Mouse (Mus musculus): ENCODE data around the gene Gm49322. TPM values are rescaled to one million over a fixed set of nuclear protein-coding genes. Genes with fewer than 3 reads are reported as not detected.

Gm49322 gene
- polyA plus RNA-seq, 1 experiment from 2014 or later: 6.4 TPM

DNA sequence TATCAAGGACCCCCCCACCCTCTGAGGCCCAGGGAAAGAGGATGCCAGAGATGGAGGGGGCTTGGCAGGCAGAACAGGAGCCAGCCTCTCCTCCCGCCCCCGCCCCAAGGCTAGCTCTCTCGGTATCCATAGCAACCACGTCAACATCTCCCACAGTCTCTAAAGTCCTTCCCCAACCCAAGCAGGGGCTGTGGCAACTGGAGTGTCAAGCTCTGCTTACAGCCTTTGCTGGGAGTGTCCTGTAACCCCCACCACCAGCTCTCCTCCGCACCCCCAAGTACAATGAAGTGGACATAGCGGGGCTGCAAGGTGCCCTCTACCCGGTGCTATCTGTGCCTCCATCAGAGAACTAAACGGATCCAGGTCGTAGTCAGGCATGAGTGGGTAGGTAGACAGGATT is 31.9 kb upstream of the Gm49322 start:
- H3K4me3 ChIP-seq: peak overlapping the region; percentile 22; the same call in 1 of the 2 replicates
- 0 out of 2 replicates have a peak overlapping the region, but pooled peaks have one; percentile 36 for H3K27ac ChIP-seq (replicated peaks)
- peaks cover 3% of the 10 kb centered on the region for H3K36me3 ChIP-seq (replicated peaks)
- H3K27me3 ChIP-seq (replicated peaks; ENCODE audit: low read depth, poor library complexity, severe bottlenecking): no peaks in the 10 kb centered on the region
- 65% methylated on average over 9 of the region's 9 CpGs for WGBS
- no peaks in the 10 kb centered on the region for H3K9me3 ChIP-seq
- H3K4me1 ChIP-seq: peaks cover 98% of the 10 kb centered on the region
- DNase-seq (ENCODE audit: low spot score): no peak

DNA sequence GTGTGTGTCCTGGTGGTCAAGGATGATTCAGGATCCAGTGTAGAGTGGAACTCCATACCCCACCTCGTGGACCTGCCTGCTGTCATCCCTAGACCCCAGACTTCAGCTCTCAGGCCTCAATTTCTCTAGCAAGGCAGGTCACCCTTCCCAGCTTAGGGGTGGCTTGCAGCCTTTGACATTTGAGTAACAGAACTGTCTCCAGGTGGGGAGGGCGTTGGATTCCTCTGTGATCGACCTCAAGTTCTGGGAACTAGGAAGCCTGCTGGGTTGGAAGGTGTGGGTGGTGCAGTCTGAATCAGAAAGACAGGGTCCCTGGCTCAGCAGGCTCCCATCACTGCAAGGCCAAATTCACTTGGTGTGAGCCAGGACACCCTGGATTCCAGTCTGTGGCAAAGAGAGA is 30.9 kb upstream of the Gm49322 start:
- WGBS: 73% methylated on average over 3 of the region's 3 CpGs
- peaks cover 96% of the 10 kb centered on the region for H3K4me1 ChIP-seq
- H3K27ac ChIP-seq (replicated peaks): no peak overlapping the region
- no peak for DNase-seq (ENCODE audit: low spot score)
- no peaks in the 10 kb centered on the region for H3K36me3 ChIP-seq (replicated peaks)
- H3K4me3 ChIP-seq: peak overlapping the region; percentile 91
- no peaks in the 10 kb centered on the region for H3K27me3 ChIP-seq (replicated peaks; ENCODE audit: low read depth, poor library complexity, severe bottlenecking)
- H3K9me3 ChIP-seq: no peaks in the 10 kb centered on the region

DNA sequence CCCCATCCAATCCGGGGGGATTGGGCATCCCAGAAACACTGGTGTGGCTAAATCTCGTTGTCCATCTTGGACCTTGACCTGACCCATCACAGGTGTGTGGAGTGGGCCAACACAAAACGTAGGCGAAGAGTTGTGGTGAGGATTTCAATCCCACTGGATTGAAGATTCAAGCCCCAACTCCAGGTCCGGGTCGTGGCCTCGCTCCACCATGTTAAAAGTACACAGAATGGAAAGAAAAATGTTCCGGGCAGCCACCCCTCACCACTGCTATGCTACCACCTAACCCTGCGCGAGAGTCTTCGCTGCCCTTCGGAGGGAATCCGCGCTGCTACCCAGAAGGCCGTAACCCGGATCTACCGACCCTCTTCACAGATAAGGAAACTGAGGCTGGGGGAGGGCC is 29.9 kb upstream of the Gm49322 start:
- Histone ChIP-seq H3K9me3 (no peaks in the 10 kb centered on the region), H3K36me3 (replicated peaks) (peaks cover under 1% of the 10 kb centered on the region), H3K27me3 (replicated peaks; ENCODE audit: low read depth, poor library complexity, severe bottlenecking) (no peaks in the 10 kb centered on the region), H3K4me3 (peak overlapping the region; percentile 91), H3K4me1 (peaks cover 85% of the 10 kb centered on the region), H3K27ac (replicated peaks) (peak overlapping the region; percentile 86; the same call in 1 of the 2 replicates)
- 13% methylated on average over 17 of the region's 17 CpGs for WGBS
- no peak for DNase-seq (ENCODE audit: low spot score)

DNA sequence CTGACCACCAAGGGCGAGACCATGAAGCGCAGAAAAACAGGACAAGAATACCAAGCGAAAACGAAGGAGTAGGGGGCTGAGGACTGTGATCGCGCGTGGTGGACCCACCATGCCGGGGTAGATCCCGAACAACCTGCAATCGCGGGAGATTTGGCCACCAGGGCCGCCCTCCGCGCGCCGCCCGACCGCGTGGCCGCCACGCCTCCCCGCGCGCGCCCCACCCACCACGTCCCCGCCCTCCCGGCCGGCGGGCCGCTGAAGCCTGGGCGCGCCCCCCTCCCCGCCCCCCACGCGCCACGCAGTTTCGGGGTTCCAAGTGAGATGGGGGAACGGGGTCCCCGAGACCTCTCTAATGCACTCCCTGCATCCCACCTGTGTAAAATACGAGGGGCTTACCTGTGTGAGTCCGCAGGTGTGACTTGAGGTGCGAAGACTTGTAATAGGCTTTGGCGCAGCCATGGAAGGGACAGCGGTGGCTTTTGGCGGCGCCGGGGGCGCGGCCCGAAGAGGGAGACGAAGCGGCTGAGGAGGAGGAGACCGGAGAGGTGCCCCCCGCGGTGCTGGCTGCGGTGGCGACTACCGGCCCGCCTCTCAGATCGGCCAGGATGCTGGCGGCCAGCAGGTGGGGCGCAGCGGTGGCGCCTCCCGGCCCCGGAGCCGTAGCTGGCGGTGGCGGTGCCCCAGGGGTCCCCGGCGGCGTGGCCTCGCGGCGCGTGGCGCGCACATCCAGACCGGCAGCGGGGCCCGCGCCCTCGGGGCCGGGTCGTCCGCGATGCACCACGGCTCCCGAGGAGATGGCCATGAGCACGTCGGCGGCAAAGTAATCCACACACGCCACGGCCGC is 29.2 kb upstream of the Gm49322 start:
- peak; percentile 73 for DNase-seq (ENCODE audit: low spot score)
- peak overlapping the region; percentile 86 for H3K27ac ChIP-seq (replicated peaks)
- under 1% methylated on average over 96 of the region's 96 CpGs for WGBS
- no peaks in the 10 kb centered on the region for H3K9me3 ChIP-seq
- peak overlapping the region; percentile 91 for H3K4me3 ChIP-seq
- no peaks in the 10 kb centered on the region for H3K27me3 ChIP-seq (replicated peaks; ENCODE audit: low read depth, poor library complexity, severe bottlenecking)
- H3K36me3 ChIP-seq (replicated peaks): peaks cover 7% of the 10 kb centered on the region
- peaks cover 79% of the 10 kb centered on the region for H3K4me1 ChIP-seq

DNA sequence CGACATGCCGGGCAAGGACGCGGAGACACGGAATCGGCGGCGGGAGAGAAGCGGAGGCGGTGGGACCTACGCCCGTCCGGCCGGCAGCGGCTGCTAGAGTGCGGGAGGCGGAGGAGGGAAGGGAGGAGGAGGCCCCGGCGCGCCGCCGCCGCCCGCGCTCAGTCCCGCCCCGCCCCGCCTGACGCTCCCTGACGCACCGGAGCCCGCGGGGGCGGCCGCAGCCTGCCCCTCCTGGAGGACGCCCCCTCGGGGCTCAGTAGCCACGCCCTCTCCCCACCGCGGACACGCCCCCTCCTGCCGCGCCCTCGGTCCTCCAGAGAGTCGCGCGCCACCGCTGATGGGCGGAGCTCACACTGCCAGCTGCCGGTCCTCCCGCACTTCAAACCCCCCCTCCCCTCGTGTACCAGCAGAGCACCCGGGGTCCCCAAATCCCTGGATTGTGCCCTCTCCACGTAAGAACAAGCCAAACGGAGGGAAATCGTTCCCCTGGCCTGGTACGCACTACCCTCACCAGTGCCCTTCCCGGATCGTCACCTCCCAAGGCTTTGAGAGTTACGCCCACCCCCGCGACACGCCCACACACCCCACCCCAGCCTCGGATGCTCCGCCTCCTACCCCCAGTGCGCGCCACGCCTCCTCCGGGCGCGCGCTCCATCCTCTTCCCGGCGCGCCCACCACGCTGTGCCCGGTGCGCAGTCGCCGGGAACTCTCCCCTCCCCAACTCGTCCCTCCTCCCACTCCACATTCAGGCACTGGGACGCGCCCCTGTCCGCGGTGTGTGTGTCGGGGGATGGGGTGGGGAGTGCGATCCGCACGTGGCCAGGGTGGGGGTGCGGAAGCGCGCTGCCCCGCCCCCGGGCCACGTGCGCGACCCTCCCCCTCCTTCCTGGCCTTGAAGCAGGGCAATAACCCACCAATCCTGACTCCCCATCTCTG is 28.4 kb upstream of the Gm49322 start, which contains the start of gene Klf16:
Gene Klf16, minus strand, starts transcription at position 127 of the 936 bp plus-strand sequence.
- no peaks in the 10 kb centered on the region for H3K27me3 ChIP-seq (replicated peaks; ENCODE audit: low read depth, poor library complexity, severe bottlenecking)
- peaks cover 14% of the 10 kb centered on the region for H3K36me3 ChIP-seq (replicated peaks)
- under 1% methylated on average over 75 of the region's 97 CpGs for WGBS
- peaks cover 70% of the 10 kb centered on the region for H3K4me1 ChIP-seq
- no peaks in the 10 kb centered on the region for H3K9me3 ChIP-seq
- H3K4me3 ChIP-seq: peak within 1 kb of the TSS; percentile 91
- H3K27ac ChIP-seq (replicated peaks): peak within 1 kb of the TSS; percentile 86
- peak; percentile 98 for DNase-seq (ENCODE audit: low spot score)

DNA sequence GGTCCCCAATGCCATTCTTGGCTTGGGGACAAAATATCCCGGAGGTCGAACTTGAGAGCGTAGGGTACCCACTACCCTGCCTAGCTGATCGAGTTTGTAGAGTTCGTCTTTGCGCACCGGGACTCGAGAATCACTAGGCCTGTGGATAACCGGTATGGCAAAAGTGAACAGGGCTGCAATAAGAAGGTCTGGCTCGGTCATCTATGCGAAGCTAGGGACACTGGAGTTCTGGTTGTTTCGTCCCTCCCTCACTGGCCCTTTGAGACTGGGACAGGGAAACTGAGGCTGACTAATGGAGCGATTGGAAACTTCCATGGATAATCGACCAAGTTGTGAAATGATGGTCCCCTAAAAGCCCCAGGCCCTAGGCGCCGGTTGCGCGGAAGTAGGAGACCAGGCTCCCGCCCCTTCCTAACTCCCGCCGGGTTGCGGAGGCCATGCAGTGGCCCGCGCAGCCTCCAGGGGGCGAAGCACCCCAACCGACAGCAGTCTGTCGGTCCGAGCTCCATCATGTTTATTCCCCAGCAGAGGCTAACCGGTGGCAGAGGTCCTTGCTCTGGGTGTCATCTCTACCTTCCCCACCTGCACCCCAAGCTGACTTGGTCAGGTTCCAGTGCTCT is 27.6 kb upstream of the Gm49322 start:
- peaks cover 64% of the 10 kb centered on the region for H3K4me1 ChIP-seq
- WGBS: 1% methylated on average over 29 of the region's 29 CpGs
- peak overlapping the region; percentile 86 for H3K27ac ChIP-seq (replicated peaks)

DNA sequence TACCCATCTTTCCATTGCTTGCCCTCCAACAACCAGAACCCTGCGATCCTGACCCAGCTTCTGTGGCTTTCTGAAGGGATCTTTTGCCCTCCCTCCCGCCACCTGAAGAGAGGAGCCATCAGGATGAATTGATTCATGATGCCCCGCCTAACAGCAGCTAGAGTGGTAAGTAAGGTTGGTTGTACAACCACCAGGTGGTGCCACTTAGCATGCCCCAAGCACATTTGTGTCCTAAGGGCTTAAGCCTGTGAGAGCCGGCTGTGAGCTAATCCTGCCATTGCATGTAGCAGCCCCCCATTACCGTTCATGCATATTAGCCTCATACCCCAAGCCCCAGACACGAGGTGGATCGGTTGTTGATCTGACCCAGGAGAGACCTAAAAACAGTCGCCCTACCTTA is 26.9 kb upstream of the Gm49322 start:
- 7% methylated on average over 8 of the region's 8 CpGs for WGBS
- H3K36me3 ChIP-seq (replicated peaks): peaks cover 26% of the 10 kb centered on the region
- no peaks in the 10 kb centered on the region for H3K27me3 ChIP-seq (replicated peaks; ENCODE audit: low read depth, poor library complexity, severe bottlenecking)
- no peaks in the 10 kb centered on the region for H3K9me3 ChIP-seq
- peak overlapping the region; percentile 91 for H3K4me3 ChIP-seq
- peak; percentile 62 for DNase-seq (ENCODE audit: low spot score)
- peak overlapping the region; percentile 86 for H3K27ac ChIP-seq (replicated peaks)
- peaks cover 61% of the 10 kb centered on the region for H3K4me1 ChIP-seq

More for the DNA sequence above, 27.6 kb upstream of the Gm49322 start:
- peaks cover 19% of the 10 kb centered on the region for H3K36me3 ChIP-seq (replicated peaks)
- peak overlapping the region; percentile 91 for H3K4me3 ChIP-seq
- H3K9me3 ChIP-seq: no peaks in the 10 kb centered on the region
- peak; percentile 90 for DNase-seq (ENCODE audit: low spot score)
- no peaks in the 10 kb centered on the region for H3K27me3 ChIP-seq (replicated peaks; ENCODE audit: low read depth, poor library complexity, severe bottlenecking)

DNA sequence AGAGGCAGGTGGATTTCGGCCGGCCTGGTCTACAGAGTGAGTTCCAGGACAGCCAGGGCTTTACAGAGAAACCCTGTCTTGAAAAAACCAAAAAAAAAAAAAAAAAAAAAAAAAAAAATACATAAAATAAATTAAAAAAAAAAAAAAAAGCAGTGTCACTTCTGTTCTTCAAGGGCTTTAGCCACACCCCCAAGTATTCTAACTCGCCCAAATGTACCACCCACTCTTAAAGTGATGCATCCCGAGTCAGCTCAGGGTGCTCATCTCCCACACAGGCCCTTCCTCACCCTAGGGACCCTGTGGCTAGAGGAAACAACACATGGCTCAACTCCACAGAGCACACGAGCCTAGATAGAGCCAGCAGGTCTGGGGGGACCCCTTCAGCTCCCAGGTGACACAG is 22.8 kb upstream of the Gm49322 start:
- 85% methylated on average over 5 of the region's 5 CpGs for WGBS
- Histone ChIP-seq H3K27ac (replicated peaks) (no peak overlapping the region), H3K27me3 (replicated peaks; ENCODE audit: low read depth, poor library complexity, severe bottlenecking) (no peaks in the 10 kb centered on the region), H3K36me3 (replicated peaks) (peaks cover 56% of the 10 kb centered on the region), H3K9me3 (no peaks in the 10 kb centered on the region), H3K4me3 (no peak overlapping the region), H3K4me1 (peaks cover 50% of the 10 kb centered on the region)
- no peak for DNase-seq (ENCODE audit: low spot score)

DNA sequence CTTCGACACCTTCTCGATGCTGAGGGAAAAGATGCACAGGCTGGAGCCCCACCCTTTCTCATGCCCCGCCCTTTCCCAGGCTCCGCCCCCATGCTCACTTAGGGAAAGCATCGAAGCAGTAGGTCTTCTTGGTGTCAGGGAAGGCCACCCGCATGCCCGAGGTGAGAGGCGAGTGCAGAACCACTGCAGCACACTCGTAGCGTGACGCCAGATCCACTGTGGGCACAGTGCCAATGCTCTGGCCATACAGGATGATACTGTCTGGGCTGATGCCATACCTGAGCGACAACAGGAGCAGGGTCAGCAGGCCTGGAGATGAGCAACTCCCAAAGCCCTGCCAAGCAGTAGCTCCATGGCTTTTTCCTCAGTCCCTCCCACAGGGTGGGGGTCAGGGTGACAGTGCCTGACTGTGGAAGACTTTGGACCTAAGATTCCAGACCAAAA is 21.8 kb upstream of the Gm49322 start:
- Histone ChIP-seq H3K9me3 (no peaks in the 10 kb centered on the region), H3K27ac (replicated peaks) (no peak overlapping the region), H3K27me3 (replicated peaks; ENCODE audit: low read depth, poor library complexity, severe bottlenecking) (no peaks in the 10 kb centered on the region), H3K4me3 (0 out of 2 replicates have a peak overlapping the region, but pooled peaks have one; percentile 23), H3K36me3 (replicated peaks) (peaks cover 56% of the 10 kb centered on the region), H3K4me1 (peaks cover 50% of the 10 kb centered on the region)
- DNase-seq (ENCODE audit: low spot score): no peak
- 70% methylated on average over 12 of the region's 12 CpGs for WGBS

DNA sequence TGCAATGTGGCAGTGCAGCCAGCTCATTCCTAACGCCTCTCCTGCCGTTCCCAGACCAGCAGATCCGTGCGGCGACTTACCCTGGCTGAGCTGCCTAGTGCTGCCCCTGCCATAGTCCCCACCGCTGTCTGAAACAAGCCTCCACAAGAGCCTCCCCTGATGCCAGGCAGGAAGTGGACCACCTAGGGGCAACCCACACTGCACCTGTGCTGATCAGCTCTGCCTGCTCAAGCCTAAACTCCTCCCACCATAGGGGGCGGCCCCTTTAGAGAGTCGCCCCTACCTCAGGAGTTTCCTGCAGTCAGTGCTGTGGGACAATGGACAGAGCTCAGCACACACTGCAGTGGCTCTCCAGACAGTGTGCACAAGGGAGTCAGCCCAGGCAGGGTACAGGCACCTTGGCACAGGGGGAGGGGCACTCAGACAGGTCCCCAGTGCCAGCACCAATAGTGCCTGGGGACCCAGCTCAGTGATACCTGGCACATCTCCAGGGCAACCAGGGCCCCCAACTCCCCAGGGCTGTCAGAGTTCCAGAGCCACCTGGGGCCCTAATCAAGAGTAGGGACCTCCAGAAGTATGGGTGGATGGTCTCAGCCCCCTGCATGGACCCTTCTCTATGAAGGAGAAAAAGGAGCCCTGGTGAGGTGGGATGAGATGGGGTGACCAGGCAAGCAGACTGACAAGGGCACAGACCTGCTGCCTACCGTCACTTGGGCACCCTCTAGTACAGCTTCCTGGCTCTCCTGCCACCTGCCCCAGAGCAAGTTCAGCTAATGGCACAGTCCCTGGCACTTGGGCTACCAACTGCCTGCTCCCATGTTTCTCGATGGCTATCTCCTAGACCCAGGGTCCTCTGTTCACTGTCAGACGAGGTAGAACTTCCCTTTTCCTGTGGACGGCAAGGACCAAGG is 20.9 kb upstream of the Gm49322 start:
- Histone ChIP-seq H3K4me1 (peaks cover 52% of the 10 kb centered on the region), H3K4me3 (peak overlapping the region; percentile 8; the same call in 1 of the 2 replicates), H3K9me3 (no peaks in the 10 kb centered on the region), H3K27ac (replicated peaks) (no peak overlapping the region), H3K36me3 (replicated peaks) (peaks cover 56% of the 10 kb centered on the region), H3K27me3 (replicated peaks; ENCODE audit: low read depth, poor library complexity, severe bottlenecking) (no peaks in the 10 kb centered on the region)
- 75% methylated on average over 12 of the region's 12 CpGs for WGBS
- DNase-seq (ENCODE audit: low spot score): no peak

DNA sequence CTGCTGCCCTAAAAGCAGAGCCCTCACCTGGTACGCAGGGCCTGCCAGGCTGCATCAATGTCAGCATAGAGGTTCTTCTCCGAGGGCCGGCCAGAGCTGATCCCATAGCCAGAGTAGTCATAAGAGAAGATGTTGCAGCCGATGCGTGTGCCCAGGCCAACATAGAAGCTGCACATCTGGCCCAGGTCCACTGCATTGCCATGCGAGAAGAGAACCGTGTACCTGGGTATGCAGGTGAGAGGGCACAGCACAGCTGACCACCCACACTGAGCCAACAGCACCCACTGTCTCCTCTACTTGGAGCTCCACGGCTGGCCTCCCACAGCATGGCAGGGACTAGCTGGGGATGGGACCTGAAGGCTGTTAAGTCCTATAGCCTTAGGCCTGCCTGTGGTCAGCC is 20.2 kb upstream of the Gm49322 start:
- DNase-seq (ENCODE audit: low spot score): no peak
- peak overlapping the region; percentile 35 for H3K4me3 ChIP-seq
- peaks cover 56% of the 10 kb centered on the region for H3K36me3 ChIP-seq (replicated peaks)
- H3K9me3 ChIP-seq: no peaks in the 10 kb centered on the region
- H3K27me3 ChIP-seq (replicated peaks; ENCODE audit: low read depth, poor library complexity, severe bottlenecking): no peaks in the 10 kb centered on the region
- H3K4me1 ChIP-seq: peaks cover 53% of the 10 kb centered on the region
- H3K27ac ChIP-seq (replicated peaks): no peak overlapping the region; the same call in 1 of the 2 replicates
- WGBS: 95% methylated on average over 8 of the region's 8 CpGs

Data from embryonic facial prominence, embryonic 10.5 days (tissue).